Mouse (Mus musculus) myocyte (in vitro differentiated cells): ENCODE results near the gene Pcbd1. TPM values are rescaled to one million over a fixed set of nuclear protein-coding genes. Genes with fewer than 3 reads are reported as not detected.

Experiments
- H3K27me3 ChIP-seq: one replicate; pipeline ENCODE4 v1.6.1; 2011; ENCODE audit not compliant: control insufficient read depth, insufficient read depth, insufficient read length
- H3K36me3 ChIP-seq: one replicate; pipeline ENCODE4 v1.6.1; 2011; ENCODE audit not compliant: control insufficient read depth, insufficient read depth
- H3K4me2 ChIP-seq: one replicate; pipeline ENCODE4 v1.6.1; 2011; ENCODE audit warnings: low read depth, control low read depth
- H3K4me3 ChIP-seq: one replicate; pipeline ENCODE4 v1.5.1; 2011; ENCODE audit warnings: mild to moderate bottlenecking, control low read depth, moderate library complexity
- H3K79me2 ChIP-seq: one replicate; pipeline ENCODE4 v1.6.1; 2011; ENCODE audit not compliant: control insufficient read depth, insufficient read depth
- H3ac ChIP-seq: one replicate; pipeline ENCODE4 v1.6.1; 2011; ENCODE audit not compliant: control insufficient read depth, insufficient read length
- CEBPB ChIP-seq: IDR thresholded peaks from 2 replicates; pipeline ENCODE4 v1.6.1; 2011; ENCODE audit warnings: mild to moderate bottlenecking, moderate library complexity; ENCODE audit not compliant: poor library complexity, insufficient read depth, severe bottlenecking
- E2F4 ChIP-seq: IDR thresholded peaks from one replicate; pipeline ENCODE4 v1.6.1; 2011; ENCODE audit warnings: mild to moderate bottlenecking, control low read depth, moderate library complexity; ENCODE audit not compliant: insufficient read depth
- MAX ChIP-seq: IDR thresholded peaks from one replicate; pipeline ENCODE4 v1.6.1; 2011; ENCODE audit warnings: low read depth, mild to moderate bottlenecking, control low read depth
- MYOD1 ChIP-seq, 3 experiments: IDR thresholded peaks; one replicate each; pipeline ENCODE4 v1.6.1; 2011; ENCODE audit warnings: control low read depth in 2 of 3, low read depth in 2 of 3, mild to moderate bottlenecking in 2 of 3, moderate library complexity in 1 of 3; ENCODE audit not compliant: insufficient read length in 2 of 3, control insufficient read depth in 1 of 3
- MYOG ChIP-seq, 3 experiments: IDR thresholded peaks; one replicate each; pipeline ENCODE4 v1.6.1; 2011; ENCODE audit warnings: control low read depth in 2 of 3, low read depth in 2 of 3, mild to moderate bottlenecking in 2 of 3; ENCODE audit not compliant: insufficient read length in 2 of 3, control insufficient read depth in 1 of 3, insufficient read depth in 1 of 3
- POLR2A ChIP-seq: IDR thresholded peaks from one replicate; pipeline ENCODE4 v1.6.1; 2011; ENCODE audit warnings: low read depth, mild to moderate bottlenecking, control low read depth, moderate library complexity; ENCODE audit not compliant: insufficient read length
- POLR2AphosphoS2 ChIP-seq: IDR thresholded peaks from one replicate; pipeline ENCODE4 v1.6.1; 2011; ENCODE audit warnings: low read depth, control low read depth; ENCODE audit not compliant: insufficient read length
- REST ChIP-seq: IDR thresholded peaks from one replicate; pipeline ENCODE4 v1.6.1; 2011; ENCODE audit warnings: mild to moderate bottlenecking, control low read depth, moderate library complexity; ENCODE audit not compliant: insufficient read depth, insufficient read length
- SRF ChIP-seq: IDR thresholded peaks from one replicate; pipeline ENCODE4 v1.6.1; 2011; ENCODE audit warnings: low read depth; ENCODE audit not compliant: control insufficient read depth, insufficient read length
- TCF12 ChIP-seq: IDR thresholded peaks from one replicate; pipeline ENCODE4 v1.6.1; 2011; ENCODE audit warnings: mild to moderate bottlenecking, control low read depth; ENCODE audit not compliant: poor library complexity, insufficient read depth, severe bottlenecking
- TCF3 ChIP-seq: IDR thresholded peaks from one replicate; pipeline ENCODE4 v1.6.1; 2011; ENCODE audit warnings: low read depth, control low read depth; ENCODE audit not compliant: insufficient read length
- USF1 ChIP-seq: IDR thresholded peaks from one replicate; pipeline ENCODE4 v1.6.1; 2011; ENCODE audit warnings: low read depth, mild to moderate bottlenecking, control low read depth, moderate library complexity
- polyA plus RNA-seq: library from polyadenylated mRNA; unstranded; fragments of >200 nt; fragmentation: generic; extraction: Trizol; gene quantifications from one replicate; pipeline ENCODE4 v1.2.1, GENCODE M21; 2012; ENCODE audit warnings: missing spikeins

The Pcbd1 gene
- polyA plus RNA-seq, 1 experiment = 2.9 TPM

GRCm38 (mm10) chr10:61123276-61123913 lies 34.3 kb downstream of the Pcbd1 start:
- no peak for TF ChIP-seq CEBPB
- TF ChIP-seq USF1 = no peak
- no peak for TF ChIP-seq MAX
- TF ChIP-seq TCF3 = no peak
- no peak for TF ChIP-seq E2F4
- TF ChIP-seq POLR2A = no peak
- no peak for TF ChIP-seq TCF12
- TF ChIP-seq POLR2AphosphoS2 = no peak
- TF ChIP-seq REST = no peak
- no peak for TF ChIP-seq SRF
- TF ChIP-seq MYOG (IDR thresholded peaks at IDR 0.05; ENCODE audit: control insufficient read depth in 1 of 3, insufficient read depth in 1 of 3, insufficient read length in 2 of 3, low read depth in 2 of 3) = no peak
- no peak for TF ChIP-seq MYOD1 (IDR thresholded peaks at IDR 0.05; ENCODE audit: control insufficient read depth in 1 of 3, insufficient read length in 2 of 3, low read depth in 2 of 3)
- H3K36me3 ChIP-seq = peaks cover 42% of the 10 kb centered on the region

GRCm38 (mm10) chr10:61124462-61124861 lies 35.3 kb downstream of the Pcbd1 start:
- Histone ChIP-seq H3K27me3 (no peaks in the 10 kb centered on the region), H3ac (no peak overlapping the region), H3K36me3 (peaks cover 42% of the 10 kb centered on the region), H3K4me2 (no peak overlapping the region), H3K79me2 (peaks cover 24% of the 10 kb centered on the region), H3K4me3 (no peak overlapping the region)
- TF ChIP-seq CEBPB (no peak), SRF (no peak), MYOD1 (IDR thresholded peaks at IDR 0.05; ENCODE audit: control insufficient read depth in 1 of 3, insufficient read length in 2 of 3, low read depth in 2 of 3) (no peak), USF1 (no peak), MAX (no peak), TCF3 (no peak), E2F4 (no peak), POLR2A (no peak), MYOG (IDR thresholded peaks at IDR 0.05; ENCODE audit: control insufficient read depth in 1 of 3, insufficient read depth in 1 of 3, insufficient read length in 2 of 3, low read depth in 2 of 3) (no peak), POLR2AphosphoS2 (no peak), REST (no peak), TCF12 (no peak)

More at GRCm38 (mm10) chr10:61123276-61123913, 34.3 kb downstream of the Pcbd1 start:
- Histone ChIP-seq H3K4me3 (no peak overlapping the region), H3K79me2 (peaks cover 19% of the 10 kb centered on the region), H3K4me2 (no peak overlapping the region), H3K27me3 (no peaks in the 10 kb centered on the region), H3ac (no peak overlapping the region)

GRCm38 (mm10) chr10:61128701-61129365 lies 39.7 kb downstream of the Pcbd1 start:
- Histone ChIP-seq H3K79me2 (peaks cover 33% of the 10 kb centered on the region), H3K4me2 (no peak overlapping the region), H3K27me3 (no peaks in the 10 kb centered on the region), H3K4me3 (no peak overlapping the region), H3ac (no peak overlapping the region), H3K36me3 (peaks cover 16% of the 10 kb centered on the region)
- TF ChIP-seq SRF (no peak), E2F4 (no peak), MYOG (IDR thresholded peaks at IDR 0.05; ENCODE audit: control insufficient read depth in 1 of 3, insufficient read depth in 1 of 3, insufficient read length in 2 of 3, low read depth in 2 of 3) (no peak), MYOD1 (IDR thresholded peaks at IDR 0.05; ENCODE audit: control insufficient read depth in 1 of 3, insufficient read length in 2 of 3, low read depth in 2 of 3) (no peak), CEBPB (no peak), USF1 (no peak), TCF3 (no peak), POLR2AphosphoS2 (no peak), POLR2A (no peak), TCF12 (no peak), REST (no peak), MAX (no peak)

GRCm38 (mm10) chr10:61130959-61131358 lies 41.8 kb downstream of the Pcbd1 start:
- Histone ChIP-seq H3K4me3 (no peak overlapping the region), H3K27me3 (no peaks in the 10 kb centered on the region), H3K4me2 (peak overlapping the region; percentile 30), H3ac (no peak overlapping the region), H3K36me3 (peaks cover 17% of the 10 kb centered on the region), H3K79me2 (peaks cover 45% of the 10 kb centered on the region)
- no peak for TF ChIP-seq POLR2AphosphoS2
- no peak for TF ChIP-seq TCF3
- TF ChIP-seq TCF12 = no peak
- TF ChIP-seq MYOD1 (IDR thresholded peaks at IDR 0.05; ENCODE audit: control insufficient read depth in 1 of 3, insufficient read length in 2 of 3, low read depth in 2 of 3) = peak in 1 of 3 experiments; percentile 30
- TF ChIP-seq MAX = no peak
- no peak for TF ChIP-seq SRF
- peak in 1 of 3 experiments; percentile 32 for TF ChIP-seq MYOG (IDR thresholded peaks at IDR 0.05; ENCODE audit: control insufficient read depth in 1 of 3, insufficient read depth in 1 of 3, insufficient read length in 2 of 3, low read depth in 2 of 3)
- no peak for TF ChIP-seq E2F4
- TF ChIP-seq POLR2A = no peak
- TF ChIP-seq REST = no peak
- no peak for TF ChIP-seq CEBPB
- TF ChIP-seq USF1 = no peak
